ENCODE assay signal across 15 mouse cellular contexts in genomic region chr14:101602851-101603250, GRCm38 (mm10). TPM values are rescaled to one million over a fixed set of nuclear protein-coding genes. Genes with fewer than 3 reads are reported as not detected.
DNase-seq lines count a peak whose midpoint lies in the region; ATAC-seq lines count a peak whose summit lies in the region.
"Had no signal": no experiment of that assay in that cellular context is flagged by ENCODE, and none has a peak within 500 bp of the region (broad histone marks: within the 10 kb centered on the region; RNA-seq: fewer than 3 reads in every experiment).

No protein-coding gene starts in this region.

- H3K4me3 ChIP-seq in forebrain, embryonic 12.5 days (replicated peaks), result no peak overlapping the region
- no peak overlapping the region for H3K4me3 ChIP-seq in forebrain, embryonic 16.5 days (replicated peaks; ENCODE audit: low read length)
- no peak overlapping the region for H3K4me3 ChIP-seq in kidney, embryonic 14.5 days (ENCODE audit: low read length)
- H3K4me3 ChIP-seq: limb, embryonic 12.5 days had no signal

- 58% methylated on average over 3 of the region's 3 CpGs for WGBS in forebrain, embryonic 12.5 days
- 49% methylated on average over 3 of the region's 3 CpGs for WGBS in forebrain, embryonic 16.5 days
- 21% methylated on average over 3 of the region's 3 CpGs for WGBS in kidney, embryonic 14.5 days

- peak; percentile 44; the same call in 1 of the 2 replicates for ATAC-seq in forebrain, embryonic 12.5 days (ENCODE audit: low FRiP score)
- ATAC-seq in forebrain, embryonic 16.5 days, result no peak
- ATAC-seq in kidney, embryonic 14.5 days (ENCODE audit: low FRiP score, low TSS enrichment), result peak; percentile 72
- ATAC-seq: liver, postnatal 0 days had no signal

- H3K4me2 ChIP-seq in forebrain, embryonic 12.5 days, result no peak overlapping the region
- H3K4me2 ChIP-seq in forebrain, embryonic 16.5 days (ENCODE audit: low read length), result no peak overlapping the region
- no peak overlapping the region for H3K4me2 ChIP-seq in kidney, embryonic 14.5 days (replicated peaks; ENCODE audit: low read depth, low read length)
- H3K4me2 ChIP-seq: limb, embryonic 12.5 days had no signal

- peaks cover 7% of the 10 kb centered on the region for H3K27me3 ChIP-seq in forebrain, embryonic 12.5 days
- no peaks in the 10 kb centered on the region for H3K27me3 ChIP-seq in forebrain, embryonic 16.5 days (replicated peaks; ENCODE audit: control insufficient read depth, insufficient read depth, low read length)
- no peaks in the 10 kb centered on the region for H3K27me3 ChIP-seq in kidney, embryonic 14.5 days (ENCODE audit: control insufficient read depth, insufficient read depth, low read length)

- H3K9me3 ChIP-seq in forebrain, embryonic 12.5 days, result no peaks in the 10 kb centered on the region
- no peaks in the 10 kb centered on the region for H3K9me3 ChIP-seq in forebrain, embryonic 16.5 days (ENCODE audit: control insufficient read depth, low read length)
- no peaks in the 10 kb centered on the region for H3K9me3 ChIP-seq in kidney, embryonic 14.5 days (ENCODE audit: control insufficient read depth, low read length)
- H3K9me3 ChIP-seq: limb, embryonic 12.5 days had no signal

- H3K27ac ChIP-seq in forebrain, embryonic 12.5 days, result no peak overlapping the region
- H3K27ac ChIP-seq in forebrain, embryonic 16.5 days (ENCODE audit: low read length), result no peak overlapping the region
- H3K27ac ChIP-seq in kidney, embryonic 14.5 days (ENCODE audit: low read depth, low read length), result no peak overlapping the region
- H3K27ac ChIP-seq: limb, embryonic 12.5 days had no signal

- H3K4me1 ChIP-seq in forebrain, embryonic 12.5 days, result peaks cover 9% of the 10 kb centered on the region
- H3K4me1 ChIP-seq in forebrain, embryonic 16.5 days (replicated peaks; ENCODE audit: control insufficient read depth, insufficient read depth, low read length), result peaks cover 6% of the 10 kb centered on the region
- H3K4me1 ChIP-seq in kidney, embryonic 14.5 days (ENCODE audit: control insufficient read depth, insufficient read depth, low read length), result peaks cover 10% of the 10 kb centered on the region; the same call in 1 of the 2 replicates

- H3K36me3 ChIP-seq in forebrain, embryonic 12.5 days (replicated peaks), result no peaks in the 10 kb centered on the region
- no peaks in the 10 kb centered on the region for H3K36me3 ChIP-seq in forebrain, embryonic 16.5 days (ENCODE audit: control insufficient read depth, insufficient read depth)
- H3K36me3 ChIP-seq in kidney, embryonic 14.5 days (ENCODE audit: control insufficient read depth, insufficient read depth, low read length), result no peaks in the 10 kb centered on the region
- H3K36me3 ChIP-seq: limb, embryonic 12.5 days had no signal

- DNase-seq in kidney, adult 8-10 months, result no peak
- DNase-seq in embryo, embryonic 11 days, result peak; percentile 12
- peak; percentile 16 to 36 for DNase-seq in kidney, postnatal 36 days
- DNase-seq in urinary bladder, postnatal 10 days (ENCODE audit: low spot score), result no peak
- DNase-seq in MN1 (ENCODE audit: low spot score), result no peak
- DNase-seq: adrenal gland, postnatal 36 days; cerebellum, adult 2 months; heart, adult 18-20 months; liver, postnatal 0 days; lung, postnatal 36 days; right cerebral cortex, adult 18-20 months had no signal

- no peak overlapping the region for H3K9ac ChIP-seq in forebrain, embryonic 12.5 days
- no peak overlapping the region for H3K9ac ChIP-seq in forebrain, embryonic 16.5 days (replicated peaks; ENCODE audit: low read depth, low read length)
- H3K9ac ChIP-seq in kidney, embryonic 14.5 days (ENCODE audit: low read depth, low read length), result no peak overlapping the region
- H3K9ac ChIP-seq: limb, embryonic 12.5 days; liver, postnatal 0 days had no signal

RNA-seq across cellular contexts. Expression of gene Tbc1d4, which starts 6.1 kb away (rescaled TPM):
- polyA plus RNA-seq in forebrain, embryonic 12.5 days (2016; fragmentation: Nextera tagmentation; extraction: Ambion mirVana), result 7.4 and 7.7 TPM in 2 replicates
- 8.1 and 9.2 TPM in 2 replicates for polyA plus RNA-seq in forebrain, embryonic 16.5 days (2015; fragmentation: Nextera tagmentation; extraction: Ambion mirVana)
- 12.4 and 16.8 TPM in 2 replicates for polyA plus RNA-seq in kidney, embryonic 14.5 days (2014; fragmentation: Nextera tagmentation; extraction: Ambion mirVana)

RNA-seq across cellular contexts. Expression of gene Commd6, which starts 37.6 kb away (rescaled TPM):
- 97.0 and 101 TPM in 2 replicates for polyA plus RNA-seq in forebrain, embryonic 12.5 days (2016; fragmentation: Nextera tagmentation; extraction: Ambion mirVana)
- 94.6 and 96.8 TPM in 2 replicates for polyA plus RNA-seq in forebrain, embryonic 16.5 days (2015; fragmentation: Nextera tagmentation; extraction: Ambion mirVana)
- 102 and 108 TPM in 2 replicates for polyA plus RNA-seq in kidney, embryonic 14.5 days (2014; fragmentation: Nextera tagmentation; extraction: Ambion mirVana)

RNA-seq across cellular contexts. Expression of gene Uchl3, which starts 50.9 kb away (rescaled TPM):
- 168 and 177 TPM in 2 replicates for polyA plus RNA-seq in forebrain, embryonic 12.5 days (2016; fragmentation: Nextera tagmentation; extraction: Ambion mirVana)
- 235 and 247 TPM in 2 replicates for polyA plus RNA-seq in forebrain, embryonic 16.5 days (2015; fragmentation: Nextera tagmentation; extraction: Ambion mirVana)
- polyA plus RNA-seq in kidney, embryonic 14.5 days (2014; fragmentation: Nextera tagmentation; extraction: Ambion mirVana), result 173 and 219 TPM in 2 replicates

Comparison
In these comparisons a context has a peak if more than half of its experiments do, and no peak if none do; other contexts are left out.
1. DNase-seq: peak in embryo, embryonic 11 days (single experiment) and kidney, postnatal 36 days (2 of 2); none in kidney, adult 8-10 months (0 of 2), urinary bladder, postnatal 10 days (single experiment) and MN1 (single experiment).